Mouse (Mus musculus) midbrain, embryonic 16.5 days (tissue): ENCODE data around the gene Daam2. TPM values are rescaled to one million over a fixed set of nuclear protein-coding genes. Genes with fewer than 3 reads are reported as not detected.

Experiments used
- ATAC-seq: fragments of 200-750 bp; cut with Nextera tagmentation; 2 replicates; pipeline ENCODE4 v1.8.0; 2017; ENCODE audit warnings: moderate TSS enrichment
- H3K27ac ChIP-seq: fragments of 300-500 bp; sonication (generic); 2 replicates; pipeline ENCODE4 v1.5.1; 2014; ENCODE audit warnings: mild to moderate bottlenecking, low read length, mixed read lengths
- H3K27me3 ChIP-seq: fragments of 300-500 bp; sonication (generic); 2 replicates; pipeline ENCODE4 v1.6.1; 2014; ENCODE audit warnings: low read depth, low read length, mixed read lengths; ENCODE audit not compliant: control insufficient read depth, insufficient read depth
- H3K36me3 ChIP-seq: fragments of 300-500 bp; sonication (generic); 2 replicates; pipeline ENCODE4 v1.6.1; 2014; ENCODE audit warnings: mild to moderate bottlenecking, low read length, moderate library complexity, mixed read lengths; ENCODE audit not compliant: control insufficient read depth, insufficient read depth
- H3K4me1 ChIP-seq: fragments of 300-500 bp; sonication (generic); 2 replicates; pipeline ENCODE4 v1.6.1; 2014; ENCODE audit warnings: mild to moderate bottlenecking, low read length, mixed read lengths; ENCODE audit not compliant: control insufficient read depth, insufficient read depth
- H3K4me2 ChIP-seq: fragments of 300-500 bp; sonication (generic); 2 replicates; pipeline ENCODE4 v1.6.1; 2014; ENCODE audit warnings: mild to moderate bottlenecking, low read length, mixed read lengths
- H3K4me3 ChIP-seq: fragments of 300-500 bp; sonication (generic); 2 replicates; pipeline ENCODE4 v1.5.1; 2014; ENCODE audit warnings: low read depth, mild to moderate bottlenecking, low read length, moderate library complexity, mixed read lengths
- H3K9ac ChIP-seq: fragments of 300-500 bp; sonication (generic); 2 replicates; pipeline ENCODE4 v1.6.1; 2014; ENCODE audit warnings: low read depth, low read length, mixed read lengths
- H3K9me3 ChIP-seq: fragments of 300-500 bp; sonication (generic); replicated peaks from 2 replicates; pipeline ENCODE4 v1.6.1; 2014; ENCODE audit warnings: mild to moderate bottlenecking, low read length, mixed read lengths; ENCODE audit not compliant: control insufficient read depth, poor library complexity, severe bottlenecking
- WGBS: fragments of 180-500 bp; shearing (Covaris S2); extraction: QIAGEN DNeasy Blood & Tissue Kit; methylation state at CpG from one replicate; pipeline ENCODE4 v1.1.7; 2014; 5-methylcytosine and 5-hydroxymethylcytosine counted together
- polyA plus RNA-seq: library from polyadenylated mRNA; unstranded; fragments of >200 nt; fragmentation: Nextera tagmentation; extraction: Ambion mirVana; gene quantifications from 2 replicates; pipeline ENCODE4 v1.2.1, GENCODE M21; 2015

Daam2 gene
- polyA plus RNA-seq, 1 experiment from 2014 or later = 1.8 TPM

GRCm38 (mm10) chr17:49515141-49515540 is 49.0 kb downstream of the Daam2 start:
- Histone ChIP-seq H3K4me3 (no peak overlapping the region), H3K9me3 (no peaks in the 10 kb centered on the region), H3K9ac (no peak overlapping the region), H3K36me3 (no peaks in the 10 kb centered on the region), H3K4me2 (no peak overlapping the region), H3K27ac (no peak overlapping the region), H3K4me1 (no peaks in the 10 kb centered on the region), H3K27me3 (no peaks in the 10 kb centered on the region)
- 92% methylated on average over 3 of the region's 3 CpGs for WGBS
- no peak for ATAC-seq

- H3K27ac ChIP-seq = no peak overlapping the region
- H3K4me2 ChIP-seq = no peak overlapping the region
- WGBS = 45% methylated on average over 5 of the region's 5 CpGs
- no peak overlapping the region for H3K4me3 ChIP-seq
- H3K9me3 ChIP-seq = no peaks in the 10 kb centered on the region
- 0 out of 2 replicates have a peak, but pooled peaks have one; percentile 51 for ATAC-seq
- H3K27me3 ChIP-seq = no peaks in the 10 kb centered on the region
- H3K9ac ChIP-seq = no peak overlapping the region
- H3K36me3 ChIP-seq = no peaks in the 10 kb centered on the region
- H3K4me1 ChIP-seq = no peaks in the 10 kb centered on the region
Measured at GRCm38 (mm10) chr17:49512671-49513085, 51.5 kb downstream of the Daam2 start.

- Histone ChIP-seq H3K27ac (no peak overlapping the region), H3K9ac (no peak overlapping the region), H3K36me3 (no peaks in the 10 kb centered on the region), H3K4me2 (no peak overlapping the region), H3K4me1 (no peaks in the 10 kb centered on the region), H3K9me3 (no peaks in the 10 kb centered on the region), H3K4me3 (no peak overlapping the region), H3K27me3 (no peaks in the 10 kb centered on the region)
- WGBS = 92% methylated on average over 16 of the region's 16 CpGs
- ATAC-seq = no peak
Measured at GRCm38 (mm10) chr17:49509431-49509830, 54.7 kb downstream of the Daam2 start.

- H3K9me3 ChIP-seq = no peaks in the 10 kb centered on the region
- H3K27ac ChIP-seq = no peak overlapping the region
- H3K9ac ChIP-seq = no peak overlapping the region
- H3K4me2 ChIP-seq = no peak overlapping the region
- H3K4me3 ChIP-seq = no peak overlapping the region
- WGBS = 81% methylated on average over 6 of the region's 6 CpGs
- H3K36me3 ChIP-seq = no peaks in the 10 kb centered on the region
- no peaks in the 10 kb centered on the region for H3K4me1 ChIP-seq
- H3K27me3 ChIP-seq = no peaks in the 10 kb centered on the region
- no peak for ATAC-seq
Measured at GRCm38 (mm10) chr17:49503246-49503900, 60.8 kb downstream of the Daam2 start.

GRCm38 (mm10) chr17:49500234-49500633 is 63.9 kb downstream of the Daam2 start:
- no peaks in the 10 kb centered on the region for H3K27me3 ChIP-seq
- WGBS = 50% methylated on average over 2 of the region's 2 CpGs
- no peak for ATAC-seq
- no peaks in the 10 kb centered on the region for H3K36me3 ChIP-seq
- no peak overlapping the region for H3K9ac ChIP-seq
- no peaks in the 10 kb centered on the region for H3K9me3 ChIP-seq
- H3K4me3 ChIP-seq = no peak overlapping the region
- H3K4me1 ChIP-seq = no peaks in the 10 kb centered on the region
- no peak overlapping the region for H3K4me2 ChIP-seq
- H3K27ac ChIP-seq = no peak overlapping the region

- no peak for ATAC-seq
- Histone ChIP-seq H3K4me3 (no peak overlapping the region), H3K9me3 (no peaks in the 10 kb centered on the region), H3K9ac (no peak overlapping the region), H3K36me3 (no peaks in the 10 kb centered on the region), H3K27me3 (no peaks in the 10 kb centered on the region), H3K27ac (no peak overlapping the region), H3K4me2 (no peak overlapping the region), H3K4me1 (no peaks in the 10 kb centered on the region)
- WGBS = 85% methylated on average over 2 of the region's 2 CpGs
Measured at GRCm38 (mm10) chr17:49499635-49500034, 64.5 kb downstream of the Daam2 start.

- Histone ChIP-seq H3K27me3 (no peaks in the 10 kb centered on the region), H3K27ac (no peak overlapping the region), H3K36me3 (no peaks in the 10 kb centered on the region), H3K9me3 (no peaks in the 10 kb centered on the region), H3K9ac (no peak overlapping the region), H3K4me3 (no peak overlapping the region), H3K4me2 (no peak overlapping the region), H3K4me1 (no peaks in the 10 kb centered on the region)
- ATAC-seq = no peak
- 50% methylated on average over 3 of the region's 3 CpGs for WGBS
Measured at GRCm38 (mm10) chr17:49498169-49498568, 66.0 kb downstream of the Daam2 start.

GRCm38 (mm10) chr17:49493276-49493675 is 70.9 kb downstream of the Daam2 start:
- ATAC-seq = no peak
- no peaks in the 10 kb centered on the region for H3K4me1 ChIP-seq
- H3K9me3 ChIP-seq = no peaks in the 10 kb centered on the region
- H3K4me2 ChIP-seq = no peak overlapping the region
- no peak overlapping the region for H3K9ac ChIP-seq
- WGBS = 89% methylated on average over 4 of the region's 4 CpGs
- no peak overlapping the region for H3K27ac ChIP-seq
- no peaks in the 10 kb centered on the region for H3K27me3 ChIP-seq
- H3K36me3 ChIP-seq = no peaks in the 10 kb centered on the region
- no peak overlapping the region for H3K4me3 ChIP-seq

GRCm38 (mm10) chr17:49489098-49489497 is 75.0 kb downstream of the Daam2 start:
- H3K4me2 ChIP-seq = no peak overlapping the region
- H3K27me3 ChIP-seq = no peaks in the 10 kb centered on the region
- no peaks in the 10 kb centered on the region for H3K9me3 ChIP-seq
- WGBS = 87% methylated on average over 5 of the region's 5 CpGs
- no peaks in the 10 kb centered on the region for H3K4me1 ChIP-seq
- H3K9ac ChIP-seq = no peak overlapping the region
- no peak overlapping the region for H3K4me3 ChIP-seq
- H3K36me3 ChIP-seq = no peaks in the 10 kb centered on the region
- no peak for ATAC-seq
- H3K27ac ChIP-seq = no peak overlapping the region
